Mouse (Mus musculus) kidney, postnatal 4 days (tissue): ENCODE data around the gene Selplg.

Experiments used
- DNase-seq, 2 experiments: peaks; one replicate each; pipeline ENCODE4 v3.0.0; 2021; ENCODE audit warnings: mixed read lengths in 2 of 2

The Selplg gene

DNA sequence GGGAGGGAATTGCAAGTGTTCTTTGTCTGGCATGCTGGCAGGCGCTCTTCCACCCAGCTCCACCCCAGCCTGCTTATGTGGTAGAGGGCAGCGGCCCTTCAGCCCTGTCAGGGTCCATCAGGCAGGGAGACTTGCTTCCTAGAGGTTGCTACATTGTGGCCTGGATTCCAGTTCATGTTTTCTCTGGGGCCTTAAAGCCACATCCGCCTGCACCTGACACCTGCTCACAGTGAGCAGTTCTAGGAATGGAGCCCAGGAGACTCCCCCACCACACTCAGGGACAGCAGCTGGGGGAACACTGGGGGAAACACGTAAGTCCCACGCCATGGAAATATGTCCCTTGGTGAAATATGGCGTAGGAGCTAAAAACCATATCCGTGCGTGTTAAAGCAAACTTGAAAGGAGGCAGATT, at the start of gene Selplg:
Gene Selplg, minus strand, starts transcription at position 155 of the 412 bp plus-strand sequence.
- peak in 1 of 2 experiments; percentile 45 for DNase-seq

DNA sequence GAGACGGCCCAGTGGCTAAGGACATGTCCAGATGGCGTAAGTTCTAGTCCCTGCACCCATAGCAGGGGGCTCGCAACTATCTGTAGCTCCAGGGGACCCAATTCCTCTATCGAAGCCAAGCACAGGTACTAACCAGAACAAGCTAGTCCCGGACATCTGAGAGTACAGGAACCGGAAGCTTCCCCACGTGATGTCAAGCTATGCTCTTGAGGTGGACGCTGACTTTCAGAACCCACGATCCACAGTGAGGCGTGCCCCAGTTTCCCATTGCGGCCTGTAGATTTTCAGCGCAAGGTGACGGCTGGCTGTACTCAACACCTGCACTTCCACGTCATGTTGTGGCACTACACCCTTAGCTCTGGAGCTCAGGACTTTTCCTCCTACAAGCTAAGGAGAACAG, 48.7 kb upstream of the Selplg start:
- DNase-seq: no peak

DNA sequence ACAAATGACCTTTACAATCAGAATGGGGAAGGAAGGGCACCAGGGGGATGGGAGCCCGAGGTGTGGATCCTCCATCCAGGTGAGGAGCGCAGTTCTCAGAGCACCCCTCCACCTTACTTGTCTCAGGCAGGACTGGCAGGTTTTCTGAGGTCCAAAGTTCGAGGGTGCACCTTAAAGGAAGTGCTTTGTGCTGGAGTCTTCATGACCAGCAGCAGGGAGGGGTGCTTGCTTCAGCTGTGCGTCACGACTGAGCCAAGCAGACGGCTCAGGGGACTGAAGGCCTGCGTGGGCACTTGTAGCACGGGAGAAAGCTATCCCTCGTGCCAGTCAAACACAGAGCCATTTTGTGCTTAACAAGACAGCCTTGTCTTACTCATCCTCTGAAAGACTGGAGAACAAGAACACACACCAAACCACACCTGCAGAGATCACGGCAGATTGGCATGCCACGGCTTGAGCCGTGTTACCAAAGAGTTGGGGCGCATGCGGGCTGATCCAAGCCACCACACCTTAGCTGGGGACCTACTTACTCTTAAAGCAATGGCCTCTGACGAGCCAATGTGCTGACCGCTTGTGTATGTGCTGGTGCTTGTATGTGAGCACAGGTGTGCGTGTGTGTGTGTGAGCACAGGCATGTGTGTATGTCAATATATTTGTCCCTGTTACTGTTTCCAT, 46.6 kb upstream of the Selplg start:
- no peak for DNase-seq

DNA sequence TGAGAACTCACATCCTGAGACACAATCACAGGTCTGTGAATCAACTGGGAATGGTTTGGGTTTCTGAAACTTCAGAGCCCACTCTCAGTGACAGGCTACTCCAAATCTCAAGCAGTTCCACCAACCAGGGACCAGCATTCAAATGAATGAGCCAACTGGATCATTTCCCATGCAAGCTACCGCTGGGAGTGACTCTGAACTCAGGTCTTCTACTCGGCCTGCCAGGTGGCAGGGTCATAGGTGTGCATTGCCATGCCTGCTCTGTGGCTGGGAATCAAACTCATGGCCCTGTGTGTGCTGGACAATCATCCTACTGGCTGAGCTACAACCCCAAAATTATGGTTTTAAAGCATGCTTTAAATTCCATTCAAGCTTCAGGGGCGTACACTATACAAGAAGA, 45.1 kb upstream of the Selplg start:
- DNase-seq: no peak

DNA sequence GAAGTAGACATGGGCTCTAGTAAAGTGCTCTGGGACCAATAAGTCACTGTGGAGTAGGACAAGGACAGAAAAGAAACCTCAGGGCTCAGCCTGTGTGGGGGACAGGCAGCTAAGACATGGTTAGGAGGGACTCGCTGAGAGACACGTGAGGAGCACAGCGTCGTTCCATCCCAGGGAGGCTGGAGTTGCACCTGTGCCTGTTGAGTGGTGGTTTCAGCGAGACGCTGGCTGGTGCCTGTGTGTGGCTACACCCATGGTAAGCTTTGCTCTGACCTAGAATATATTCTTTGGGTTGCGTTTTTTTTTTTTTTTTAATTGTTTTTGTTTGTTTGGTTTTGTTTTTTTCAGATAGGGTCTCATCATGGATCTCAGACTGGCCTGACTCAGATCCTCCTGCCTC, 43.7 kb upstream of the Selplg start:
- no peak for DNase-seq

DNA sequence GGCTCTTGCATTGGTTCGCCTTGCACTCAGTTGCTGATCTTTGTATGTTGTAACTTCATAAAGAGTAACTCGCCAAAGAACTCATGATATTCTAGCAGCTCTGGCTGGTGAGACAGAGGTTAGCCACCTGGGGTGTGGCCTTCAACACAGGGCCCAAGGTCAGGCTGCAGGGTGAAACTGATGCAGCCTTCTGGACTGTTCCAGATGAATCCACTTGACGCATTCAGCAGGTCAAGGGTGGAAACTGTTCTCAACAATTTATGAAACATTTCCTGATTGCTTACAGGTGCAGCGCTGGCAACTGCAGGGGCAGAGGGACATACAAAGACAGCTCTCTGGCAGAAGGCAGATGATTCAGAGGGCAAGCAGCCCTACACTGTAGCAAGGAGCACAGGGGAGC, 43.2 kb upstream of the Selplg start:
- DNase-seq: no peak

DNA sequence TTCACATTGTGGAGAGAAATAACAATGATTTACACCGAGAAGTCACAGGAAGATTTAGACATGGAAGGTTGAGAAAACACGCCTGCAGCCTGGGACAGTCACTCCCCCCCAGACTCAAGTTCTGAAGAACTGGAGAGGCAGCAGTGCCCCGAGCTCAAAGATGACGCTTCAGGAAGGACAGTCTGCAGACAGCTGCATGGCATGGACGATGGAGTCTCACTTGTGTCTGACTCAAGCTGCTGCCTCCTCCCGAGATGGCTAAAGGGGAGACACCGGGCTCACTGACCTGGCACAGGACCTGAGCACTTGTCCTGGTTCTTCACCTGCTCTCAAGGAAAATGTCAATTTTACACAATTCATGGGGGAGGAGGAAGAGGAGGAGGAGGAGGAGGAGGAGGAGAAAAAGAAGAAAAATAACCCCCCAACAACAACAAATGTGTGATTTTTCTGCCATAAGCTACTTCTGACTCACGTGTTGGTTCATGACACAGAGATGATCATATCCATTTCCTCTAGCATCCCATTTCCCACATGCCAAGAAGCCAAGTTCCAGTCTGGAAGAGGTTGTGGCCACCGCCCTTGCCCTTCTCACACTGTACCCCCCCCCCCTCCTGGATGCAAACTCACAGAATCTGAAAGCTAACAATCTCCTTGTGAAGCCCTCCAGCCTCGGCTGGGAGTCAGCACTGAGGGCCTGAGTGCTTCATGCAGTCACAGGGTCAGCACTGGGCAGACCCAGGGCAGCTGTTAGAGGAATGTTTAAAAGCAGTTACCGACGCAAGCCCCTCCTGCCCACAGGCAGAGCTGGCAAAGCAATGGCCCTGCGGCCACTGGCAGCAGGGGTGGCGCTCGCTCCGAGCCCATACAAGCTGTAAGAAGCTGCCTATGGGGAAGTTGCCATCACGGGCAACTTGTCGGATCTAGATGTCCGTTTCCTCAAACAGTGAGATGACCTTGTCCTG, 41.9 kb upstream of the Selplg start:
- DNase-seq: no peak

DNA sequence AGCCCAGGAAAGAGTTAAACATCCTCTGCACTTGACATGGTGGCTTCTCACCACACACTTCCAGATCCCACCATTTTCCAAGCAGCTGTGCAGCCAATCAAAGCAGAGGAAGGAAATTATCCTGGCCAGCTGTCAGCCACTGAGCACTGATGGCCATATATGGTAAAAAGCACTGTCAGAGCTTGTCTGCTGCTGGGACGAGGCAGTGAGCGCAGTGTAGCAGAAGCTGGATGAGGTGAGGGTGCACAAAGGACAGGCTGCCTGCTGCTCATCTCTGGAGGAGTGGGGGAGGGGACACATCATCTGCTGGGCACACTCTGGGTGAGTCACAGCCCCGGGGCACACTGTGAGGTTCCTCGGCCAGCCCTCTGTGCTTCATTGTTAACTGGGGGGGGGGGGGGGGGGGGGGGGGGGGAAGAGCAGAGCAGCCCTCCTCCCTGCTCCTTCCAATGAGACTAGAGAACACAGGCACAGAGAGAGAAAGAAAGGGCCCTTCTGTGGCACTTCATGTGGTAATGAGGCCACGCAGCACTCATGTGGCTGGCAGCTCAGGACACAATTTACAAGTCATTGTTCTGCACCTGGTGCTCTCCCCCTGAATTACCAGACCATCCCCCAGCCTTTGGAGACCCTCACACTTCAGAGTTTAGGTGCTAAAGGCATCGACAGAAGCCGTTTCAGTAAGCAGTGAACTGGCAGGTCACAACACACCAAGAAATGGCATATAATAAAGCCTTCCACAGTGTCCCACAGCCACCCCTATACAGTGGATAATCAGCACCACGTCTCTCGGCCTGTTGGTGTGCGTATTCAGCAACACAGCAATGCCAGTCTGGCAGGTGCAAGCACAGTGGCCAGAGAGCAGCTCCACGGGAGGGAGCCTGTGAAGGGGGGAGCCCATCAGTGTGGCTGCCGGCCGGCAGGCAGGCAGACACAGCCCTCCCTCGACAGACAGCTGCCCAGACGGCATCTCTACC, 40.8 kb upstream of the Selplg start:
- peak; percentile 70 to 84 for DNase-seq

DNA sequence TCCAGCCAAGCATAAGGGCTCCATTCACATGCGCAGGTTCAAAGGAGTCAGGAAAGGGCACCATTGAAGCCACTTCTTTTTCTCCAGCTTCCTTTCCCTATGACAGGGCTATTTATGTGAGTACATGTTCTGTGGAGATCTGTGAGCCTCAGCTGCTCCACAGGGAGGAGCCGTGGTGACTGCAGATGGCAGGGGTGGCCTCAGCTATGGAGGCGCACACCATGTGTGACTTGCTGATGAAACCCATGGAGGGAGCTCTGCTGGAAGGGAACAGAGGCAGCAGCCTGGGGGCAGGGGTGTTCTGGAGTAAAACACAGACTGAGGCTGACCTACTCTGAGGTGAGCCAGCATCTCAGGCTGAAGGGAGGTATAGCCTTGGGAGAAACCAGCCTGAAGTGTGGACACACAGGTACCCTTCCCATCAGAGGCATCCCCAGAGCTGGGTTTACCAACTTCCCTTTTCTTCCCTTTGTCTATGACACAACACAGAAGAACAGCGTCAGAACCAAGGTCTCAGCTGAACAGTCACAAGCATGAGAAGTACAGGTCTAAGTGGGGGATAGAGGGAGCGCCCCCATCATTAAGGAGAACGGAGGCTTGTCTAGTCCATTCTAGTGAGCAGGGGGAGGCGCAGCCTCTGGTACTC, 39.6 kb upstream of the Selplg start:
- no peak for DNase-seq

DNA sequence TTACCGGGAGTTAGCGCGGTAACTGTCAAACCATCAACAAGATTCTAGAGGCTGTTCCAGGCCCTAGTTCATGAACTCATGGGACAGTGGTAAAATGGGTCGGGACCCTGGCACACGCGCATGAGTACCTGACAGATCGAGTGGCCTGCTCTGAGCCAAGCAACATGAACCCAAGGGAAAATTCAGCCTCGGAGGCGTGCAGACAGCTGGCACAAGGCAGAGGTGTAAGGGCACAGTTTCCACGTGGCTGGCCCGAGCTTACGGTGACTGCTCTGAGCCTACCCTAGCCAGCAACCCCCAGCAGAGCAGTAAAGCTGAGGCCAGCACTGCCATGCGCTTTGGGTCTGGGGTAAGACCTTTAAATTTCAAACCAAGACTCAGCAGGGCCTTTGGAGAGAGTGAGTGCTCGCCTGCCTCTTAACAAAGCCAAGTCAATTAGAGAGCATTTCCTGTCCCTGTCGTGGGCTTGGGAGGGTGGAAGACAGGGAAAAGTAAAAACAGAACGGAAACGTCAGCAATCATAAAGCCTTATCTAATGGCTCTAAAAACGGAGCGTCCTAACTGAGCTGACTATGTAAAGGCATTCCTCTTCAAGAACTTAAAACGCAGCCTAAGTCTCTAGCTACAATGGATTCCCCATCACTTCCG, 38.1 kb upstream of the Selplg start:
- DNase-seq: peak in 1 of 2 experiments; percentile 47

DNA sequence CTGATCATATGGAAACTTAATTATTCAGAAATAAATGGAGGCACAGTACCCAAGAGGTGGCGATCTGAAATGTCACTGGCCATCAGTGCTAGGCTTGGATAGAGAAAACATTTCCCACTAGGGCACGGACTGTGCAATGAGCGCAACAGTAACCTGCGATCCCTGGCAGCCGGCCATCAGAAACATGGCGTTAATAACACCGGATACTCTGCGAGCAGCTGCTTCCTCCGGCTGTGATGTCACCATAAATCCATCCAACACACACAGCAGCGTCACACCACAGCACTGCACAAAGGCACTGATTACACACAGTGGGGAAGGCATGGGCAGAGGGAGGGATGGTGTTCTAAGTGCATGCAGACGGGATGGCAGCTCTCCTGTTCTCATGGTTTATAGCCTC, 36.7 kb upstream of the Selplg start:
- DNase-seq: peak; percentile 86 to 90

DNA sequence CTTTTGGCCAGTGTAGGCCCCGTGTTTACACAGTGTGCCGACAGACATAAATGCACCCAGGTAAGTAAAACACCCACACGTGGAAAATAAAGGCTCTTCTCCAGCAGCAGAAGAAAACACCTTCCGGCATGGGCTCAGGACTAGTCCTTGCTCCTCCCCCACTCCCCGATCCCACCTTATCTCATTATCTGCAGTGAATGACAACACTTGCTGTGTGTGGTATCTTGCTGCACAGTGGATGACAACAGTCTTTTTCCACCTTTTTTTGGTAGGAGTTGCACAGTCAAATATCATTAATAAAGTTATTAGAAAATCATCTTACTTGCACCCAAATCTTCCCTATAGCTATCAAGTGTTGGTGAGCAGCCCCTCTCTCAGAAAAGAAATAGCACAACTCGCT, 32.5 kb upstream of the Selplg start:
- no peak for DNase-seq

DNA sequence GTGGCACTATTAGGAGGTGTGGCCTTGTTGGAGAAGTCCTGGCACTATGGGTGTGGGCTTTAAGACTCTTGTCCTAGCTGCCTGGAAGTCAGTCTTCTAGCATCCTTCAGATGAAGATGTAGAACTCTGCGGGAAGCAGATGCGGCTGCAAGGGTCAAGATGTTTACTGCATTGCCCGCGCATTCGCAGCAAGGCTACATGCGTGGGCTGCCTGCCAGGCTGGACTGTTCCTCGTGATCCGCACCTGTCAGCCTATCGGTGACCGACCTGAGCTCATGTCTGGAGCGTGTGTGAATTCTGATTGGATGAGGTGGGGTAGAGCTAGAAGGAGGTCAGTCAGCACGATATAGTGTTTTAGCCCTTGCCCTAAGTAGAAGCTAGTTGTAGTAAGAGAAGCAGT, 31.6 kb upstream of the Selplg start:
- no peak for DNase-seq

DNA sequence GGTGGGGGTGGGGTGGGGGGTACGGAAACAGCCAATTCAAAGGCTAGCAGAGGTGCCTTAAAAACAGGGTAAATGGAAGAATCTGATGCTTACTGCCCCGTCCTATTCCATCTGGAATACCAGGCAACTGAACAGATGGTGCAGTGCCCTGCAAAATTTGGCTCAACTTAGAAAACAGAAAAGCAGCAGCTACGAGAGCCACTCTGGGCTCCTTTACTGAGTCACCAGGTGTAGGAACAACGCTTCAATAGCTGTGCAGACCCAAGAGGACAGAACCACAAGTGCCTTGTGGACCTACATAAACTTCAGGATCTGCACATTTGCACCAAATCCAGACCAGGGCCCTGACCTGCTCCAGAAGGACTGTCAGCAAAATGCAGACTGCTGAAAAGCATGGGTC, 30.0 kb upstream of the Selplg start:
- DNase-seq: no peak

DNA sequence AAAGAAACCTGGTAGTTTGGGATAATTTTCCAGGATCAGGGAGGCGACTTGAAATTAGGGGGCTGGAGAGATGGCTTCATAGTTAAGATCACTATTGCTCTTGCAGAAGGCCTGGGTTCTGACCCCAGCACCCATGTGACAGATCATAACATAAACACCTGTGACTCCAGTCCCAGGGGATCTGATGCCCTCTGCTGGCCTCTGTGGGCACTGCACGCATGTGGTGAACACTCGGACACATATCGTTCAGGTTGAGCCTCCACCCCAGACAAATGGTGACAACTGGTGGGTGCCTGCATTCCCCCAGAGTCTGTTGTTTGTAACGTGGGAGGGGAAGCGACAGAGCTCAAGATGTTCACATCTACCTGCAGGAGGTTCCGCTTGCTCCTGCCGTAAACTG, 28.9 kb upstream of the Selplg start:
- peak; percentile 55 to 61 for DNase-seq

DNA sequence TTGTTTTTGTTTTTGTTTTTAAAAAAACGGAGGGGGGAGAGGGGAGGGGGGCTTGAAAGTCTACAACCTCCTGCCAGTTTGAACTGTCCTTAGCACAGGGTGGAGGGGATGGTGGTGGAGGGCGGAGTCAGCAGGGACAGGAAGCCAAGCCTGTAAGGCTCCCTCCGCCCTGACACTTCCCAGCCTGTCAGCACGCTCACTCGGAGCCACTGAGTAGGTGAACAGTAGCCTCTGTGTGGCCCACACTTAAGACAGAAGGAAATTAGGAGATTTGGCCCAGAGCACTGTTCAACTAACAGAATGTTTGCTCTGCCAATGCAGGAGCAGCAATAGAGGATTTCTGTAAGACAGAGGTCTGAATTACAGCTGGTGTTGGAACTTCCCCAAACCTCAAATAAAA, 26.5 kb upstream of the Selplg start:
- peak; percentile 53 to 65 for DNase-seq

DNA sequence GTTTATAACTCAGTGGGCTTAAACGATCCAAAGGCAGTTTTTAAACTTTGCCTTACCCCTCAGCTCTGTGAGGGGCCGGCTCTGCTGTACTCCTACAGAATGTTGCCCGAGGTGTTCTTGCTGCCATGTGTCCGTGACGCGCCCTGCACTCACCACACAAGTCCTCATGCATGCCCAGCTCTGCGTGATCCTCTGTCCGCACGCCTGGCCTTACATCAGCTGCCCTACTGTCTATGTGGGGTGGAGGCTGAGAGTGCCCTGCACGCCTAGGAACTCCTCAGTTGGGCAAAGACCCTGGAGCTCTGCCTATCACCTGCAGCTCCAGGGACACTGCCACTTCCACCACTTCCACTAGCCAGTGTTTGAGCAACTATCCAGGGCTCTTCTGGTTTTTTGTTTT, 26.1 kb upstream of the Selplg start:
- DNase-seq: no peak

DNA sequence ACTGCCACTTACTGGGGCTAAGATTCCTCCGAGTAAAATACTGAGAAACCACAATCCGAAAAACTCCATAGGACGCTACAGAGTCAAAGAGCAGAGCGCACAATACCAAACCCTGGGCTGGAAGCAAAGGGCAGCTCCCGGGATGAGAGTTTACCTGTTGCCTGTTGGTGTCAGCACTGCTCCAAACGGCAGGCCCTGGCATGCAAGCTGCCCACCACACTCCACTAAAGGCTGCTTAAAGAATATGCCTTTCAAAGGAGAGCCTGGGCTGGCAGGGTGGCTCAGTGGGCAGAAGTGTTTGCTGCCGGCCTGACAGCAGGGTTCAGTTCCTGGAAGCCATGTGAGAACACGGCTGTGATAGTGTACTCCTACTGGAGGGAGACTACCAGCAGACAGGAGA, 25.2 kb upstream of the Selplg start:
- DNase-seq: peak in 1 of 2 experiments; percentile 49

DNA sequence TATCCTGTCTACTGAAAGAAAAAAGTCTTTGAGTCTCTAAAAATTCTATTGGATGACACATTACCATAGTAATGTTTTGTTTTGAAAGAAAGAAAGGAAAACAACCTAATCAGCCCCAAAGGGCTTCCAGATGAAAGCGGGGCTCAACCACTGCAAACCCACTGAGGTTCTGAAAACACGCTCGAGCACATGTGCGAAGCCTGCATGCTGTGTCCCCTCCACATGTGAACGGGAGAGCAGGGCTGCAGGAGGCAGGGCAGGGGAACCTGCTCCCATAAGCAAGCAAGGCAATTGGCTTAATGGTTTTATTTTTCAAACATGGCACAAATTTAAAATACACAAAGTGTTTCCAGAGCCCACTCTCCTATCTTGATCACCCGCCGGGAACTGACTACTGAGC, 24.2 kb upstream of the Selplg start:
- no peak for DNase-seq

DNA sequence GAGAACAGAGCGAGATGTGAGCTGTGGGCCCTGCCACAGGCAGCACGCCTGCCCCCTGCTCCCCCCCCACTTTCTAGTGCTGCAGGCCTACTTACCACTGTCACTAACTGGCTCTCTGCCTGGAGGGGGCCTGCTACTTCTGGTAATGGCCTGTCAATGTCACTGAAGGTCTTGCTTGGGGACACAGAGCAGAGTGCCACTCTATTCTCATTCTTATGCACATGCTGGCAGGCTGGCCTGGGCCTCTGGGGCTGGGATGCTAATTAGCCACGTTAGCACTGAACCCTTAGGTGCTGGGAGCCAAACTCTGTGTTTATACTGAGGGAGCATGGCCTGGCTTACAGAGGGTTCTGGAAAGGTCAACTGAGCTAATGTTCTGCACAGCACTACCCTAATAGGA, 23.3 kb upstream of the Selplg start:
- no peak for DNase-seq

DNA sequence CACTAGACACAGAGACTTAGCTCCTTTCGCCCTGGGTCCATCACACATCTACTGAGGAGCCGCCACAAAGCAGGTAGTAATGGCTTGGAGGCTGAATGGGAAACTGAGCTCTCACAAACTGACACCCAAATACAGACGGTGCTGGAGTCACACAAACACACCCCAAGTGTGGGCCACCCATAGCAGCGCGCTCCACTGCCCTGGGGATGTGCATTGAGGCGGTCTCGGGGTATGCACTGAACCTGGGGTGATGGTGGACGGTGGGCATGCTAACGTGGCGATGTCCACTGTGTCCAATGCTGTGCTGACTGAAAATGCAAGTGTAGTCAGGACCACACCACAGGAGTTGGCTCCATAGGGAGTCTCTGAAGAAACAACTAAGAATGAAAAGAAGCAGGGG, 22.7 kb upstream of the Selplg start:
- DNase-seq: no peak

DNA sequence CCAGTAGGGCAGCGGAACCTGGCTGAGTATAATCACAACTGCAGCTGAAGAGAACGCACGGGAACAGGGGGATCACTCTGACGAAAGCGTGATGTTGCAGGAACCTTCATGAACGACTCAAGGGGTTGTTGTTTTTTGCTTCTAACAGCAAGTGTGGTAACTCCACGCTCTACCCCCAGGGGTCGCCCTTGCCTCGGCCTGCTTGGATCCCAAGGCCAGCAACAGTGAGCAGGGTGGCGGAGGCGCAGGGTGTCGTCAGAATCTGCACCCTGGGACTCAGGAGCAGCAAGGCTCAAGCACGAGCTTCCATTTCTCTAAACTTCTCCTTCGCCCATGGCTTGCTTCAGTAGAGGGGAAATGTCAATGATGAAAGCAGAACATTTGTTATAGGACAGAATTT, 22.1 kb upstream of the Selplg start:
- DNase-seq: peak; percentile 93
